Mouse (Mus musculus) cerebellum, postnatal 14 days (tissue): Measurements from ENCODE around the gene Mpp2.
A peak's percentile ranks its signal among the peaks of the same experiment; 100 is the strongest.

Experiments
- DNase-seq, 2 experiments: peaks; one replicate each; pipeline ENCODE4 v3.0.0; 2021; ENCODE audit warnings: mixed read lengths in 2 of 2

Gene Mpp2

GRCm38 (mm10) chr11:102034887-102035286 is 53.4 kb downstream of the Mpp2 start:
- DNase-seq: peak; percentile 91 to 93

GRCm38 (mm10) chr11:102033055-102033591 is 55.2 kb downstream of the Mpp2 start:
- DNase-seq: no peak

- peak; percentile 98 to 100 for DNase-seq
These were observed 57.2 kb downstream of the Mpp2 start for GRCm38 (mm10) chr11:102031149-102031548.

- peak in 1 of 2 experiments; percentile 28 for DNase-seq
These were observed 58.3 kb downstream of the Mpp2 start for GRCm38 (mm10) chr11:102029966-102030365.

GRCm38 (mm10) chr11:102029304-102029703 is 59.0 kb downstream of the Mpp2 start:
- DNase-seq: peak; percentile 13 to 27

- peak; percentile 34 to 43 for DNase-seq
These were observed 60.1 kb downstream of the Mpp2 start, which contains the start of gene Mpp3 for GRCm38 (mm10) chr11:102028087-102028816. Gene Mpp3, minus strand, starts transcription at chr11:102028461.

- DNase-seq: peak; percentile 63 to 66
These were observed 60.8 kb downstream of the Mpp2 start for GRCm38 (mm10) chr11:102027361-102028017.

- DNase-seq: peak; percentile 93 to 97
These were observed 61.5 kb downstream of the Mpp2 start for GRCm38 (mm10) chr11:102026694-102027360.

- peak; percentile 65 to 71 for DNase-seq
These were observed 62.2 kb downstream of the Mpp2 start for GRCm38 (mm10) chr11:102025991-102026660.

GRCm38 (mm10) chr11:102025354-102025753 is 63.0 kb downstream of the Mpp2 start:
- peak; percentile 58 to 64 for DNase-seq

- DNase-seq: no peak
These were observed 63.4 kb downstream of the Mpp2 start for GRCm38 (mm10) chr11:102024875-102025274.

- peak; percentile 78 to 88 for DNase-seq
These were observed 64.1 kb downstream of the Mpp2 start for GRCm38 (mm10) chr11:102024084-102024758.

GRCm38 (mm10) chr11:102023406-102023805 is 64.9 kb downstream of the Mpp2 start:
- peak; percentile 49 to 52 for DNase-seq

- no peak for DNase-seq
These were observed 67.1 kb downstream of the Mpp2 start for GRCm38 (mm10) chr11:102021196-102021595.

GRCm38 (mm10) chr11:102019736-102020135 is 68.6 kb downstream of the Mpp2 start:
- no peak for DNase-seq

GRCm38 (mm10) chr11:102016136-102016535 is 72.2 kb downstream of the Mpp2 start:
- DNase-seq: peak; percentile 59 to 67

GRCm38 (mm10) chr11:102015472-102015871 is 72.8 kb downstream of the Mpp2 start:
- no peak for DNase-seq

GRCm38 (mm10) chr11:102013201-102013600 is 75.1 kb downstream of the Mpp2 start:
- DNase-seq: peak; percentile 45 to 48

GRCm38 (mm10) chr11:102011510-102011909 is 76.8 kb downstream of the Mpp2 start:
- peak; percentile 57 to 60 for DNase-seq

- DNase-seq: peak; percentile 83 to 84
These were observed 78.2 kb downstream of the Mpp2 start for GRCm38 (mm10) chr11:102010140-102010539.

GRCm38 (mm10) chr11:102008954-102009637 is 79.2 kb downstream of the Mpp2 start:
- DNase-seq: no peak
